Mouse (Mus musculus): ENCODE measurements around the gene Adgrv1. TPM values are rescaled to one million over a fixed set of nuclear protein-coding genes. Genes with fewer than 3 reads are reported as not detected.

Adgrv1 gene
- total RNA-seq, 1 experiment from 2014 or later: 0.38 TPM

DNA sequence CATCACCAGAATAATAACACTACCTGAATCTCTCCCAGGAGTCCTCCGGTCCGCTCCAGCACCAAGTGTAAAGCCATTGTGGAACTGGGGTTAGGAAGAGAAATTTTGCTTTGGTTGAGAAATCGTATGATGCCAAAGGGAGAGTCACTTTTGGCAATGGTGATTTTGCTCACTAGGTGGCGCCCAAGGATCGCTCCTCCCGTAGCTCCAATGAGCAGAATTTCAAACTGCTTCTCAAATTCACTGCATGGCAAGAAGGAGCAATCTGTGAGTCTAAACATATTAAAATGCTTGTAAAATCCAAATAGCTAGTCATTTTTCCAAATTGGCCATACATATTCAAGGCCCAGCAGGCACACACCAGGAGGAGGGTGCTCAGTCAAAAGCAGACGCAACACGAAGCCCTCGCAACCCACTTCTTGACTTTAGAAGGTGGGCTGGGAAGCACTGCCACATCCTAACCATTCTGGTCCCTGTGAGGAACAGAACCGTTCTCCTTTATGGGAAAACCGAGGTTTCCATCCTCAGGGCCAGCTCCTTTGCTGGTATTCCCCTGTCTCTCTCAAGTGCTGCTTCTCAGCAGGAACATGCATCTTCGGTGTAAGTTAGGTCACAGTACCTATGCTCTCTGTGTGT lies 193.4 kb downstream of the Adgrv1 start:
- ATAC-seq (replicated peaks; ENCODE audit: insufficient number of reproducible peaks, low FRiP score, low TSS enrichment, poor library complexity, severe bottlenecking): 0 out of 2 replicates have a peak, but pooled peaks have one; percentile 37

DNA sequence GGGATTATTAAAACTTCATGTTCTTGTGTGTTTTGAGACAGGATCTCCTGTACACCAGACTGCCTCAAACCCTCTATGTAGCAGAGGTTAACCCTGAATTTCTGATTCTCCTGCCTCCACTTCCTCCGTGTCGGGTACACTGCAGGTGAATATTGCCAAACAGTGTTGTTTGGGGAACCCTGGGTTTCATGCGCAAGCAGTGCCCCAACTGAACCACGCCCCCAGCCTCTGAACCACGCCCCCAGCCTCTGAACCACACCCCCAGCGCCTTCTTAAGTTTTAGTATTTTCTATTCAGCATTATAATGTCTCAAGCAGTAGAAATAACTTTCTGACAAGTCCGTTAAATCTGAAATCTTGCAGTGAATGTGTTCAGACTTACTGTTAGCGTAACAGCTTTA lies 195.9 kb downstream of the Adgrv1 start:
- no peak for ATAC-seq (replicated peaks; ENCODE audit: insufficient number of reproducible peaks, low FRiP score, low TSS enrichment, poor library complexity, severe bottlenecking)

DNA sequence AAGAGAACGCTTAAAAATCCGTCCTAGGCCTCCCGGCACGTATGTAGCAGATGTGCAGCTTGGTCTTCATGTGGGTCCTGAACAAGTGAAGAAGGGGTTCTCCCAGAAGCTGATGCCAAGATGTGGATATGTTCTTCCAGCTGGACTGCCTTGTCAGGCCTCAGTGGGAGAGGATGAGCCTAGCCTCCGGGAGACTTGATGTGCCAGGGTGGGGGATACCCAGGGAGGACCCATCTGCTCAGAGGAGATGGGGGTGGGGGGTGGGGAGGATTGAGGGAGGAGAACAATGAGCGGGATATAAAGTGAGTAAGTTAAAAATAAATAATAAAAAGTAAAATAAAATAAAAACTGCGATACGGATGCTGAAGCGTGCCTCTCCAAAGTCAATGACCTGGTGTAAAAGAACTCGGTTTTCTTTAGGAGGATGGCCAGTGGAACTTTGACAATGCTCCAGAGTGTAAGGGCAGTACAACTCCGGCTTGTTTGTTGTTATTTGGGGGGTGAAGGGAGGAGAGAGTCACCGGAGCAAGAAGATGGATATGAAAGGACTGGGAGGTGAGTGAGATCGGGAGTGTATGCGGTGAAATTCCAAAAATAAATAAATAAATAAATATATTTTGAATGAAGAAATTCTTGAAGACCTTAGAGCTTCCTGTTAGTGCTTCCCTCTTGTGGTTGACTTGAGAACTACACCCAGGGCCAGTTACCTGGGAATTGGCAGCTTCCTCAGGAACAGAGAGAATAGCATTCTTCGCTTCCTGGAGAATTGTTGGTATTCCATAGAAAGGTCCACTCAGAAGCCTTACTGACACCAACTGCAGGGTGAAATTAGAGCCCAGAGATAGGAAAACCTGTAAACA lies 205.8 kb downstream of the Adgrv1 start:
- ATAC-seq (replicated peaks; ENCODE audit: insufficient number of reproducible peaks, low FRiP score, low TSS enrichment, poor library complexity, severe bottlenecking): no peak

DNA sequence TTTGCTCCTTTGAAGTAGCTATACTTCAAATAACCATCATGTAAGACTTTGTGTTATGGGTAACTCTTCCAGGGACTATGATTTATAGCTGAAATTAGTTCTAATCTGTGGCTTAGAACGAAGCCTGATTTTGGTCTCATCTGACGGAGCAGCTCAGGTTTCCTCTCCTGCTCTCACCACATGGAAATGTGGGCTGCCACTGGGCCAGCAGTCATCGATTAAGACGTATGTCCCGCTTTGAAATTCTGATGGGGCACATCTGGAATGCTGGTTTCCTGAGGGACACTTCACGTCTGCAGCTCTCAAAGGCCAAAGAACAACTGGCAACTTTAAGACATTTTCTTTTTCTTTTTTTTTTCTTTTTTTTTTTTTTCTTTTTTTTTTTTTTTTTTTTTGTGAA lies 207.8 kb downstream of the Adgrv1 start:
- no peak for ATAC-seq (replicated peaks; ENCODE audit: insufficient number of reproducible peaks, low FRiP score, low TSS enrichment, poor library complexity, severe bottlenecking)

DNA sequence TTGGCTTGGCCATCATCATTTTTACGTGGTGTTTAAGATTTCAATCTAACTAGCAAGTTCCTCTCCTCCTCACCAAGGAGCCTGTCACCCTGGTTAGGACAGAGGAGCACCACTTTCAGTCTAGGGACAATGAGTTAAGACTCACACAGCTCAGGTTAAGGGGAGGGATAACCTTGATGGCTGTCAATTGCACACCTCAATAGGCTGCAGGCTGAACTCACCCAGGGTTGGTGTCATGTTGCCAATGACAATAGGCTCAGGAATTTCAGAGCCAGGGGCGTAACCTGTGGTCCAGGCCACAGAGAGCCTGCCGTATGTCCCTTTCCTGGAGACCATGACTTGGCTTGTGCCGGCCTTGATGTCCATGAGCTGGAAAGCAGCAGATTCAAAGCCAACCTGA lies 209.0 kb downstream of the Adgrv1 start:
- ATAC-seq (replicated peaks; ENCODE audit: insufficient number of reproducible peaks, low FRiP score, low TSS enrichment, poor library complexity, severe bottlenecking): no peak

GRCm38 (mm10) chr13:81407881-81408460 lies 225.0 kb downstream of the Adgrv1 start:
- ATAC-seq (replicated peaks; ENCODE audit: insufficient number of reproducible peaks, low FRiP score, low TSS enrichment, poor library complexity, severe bottlenecking): no peak

DNA sequence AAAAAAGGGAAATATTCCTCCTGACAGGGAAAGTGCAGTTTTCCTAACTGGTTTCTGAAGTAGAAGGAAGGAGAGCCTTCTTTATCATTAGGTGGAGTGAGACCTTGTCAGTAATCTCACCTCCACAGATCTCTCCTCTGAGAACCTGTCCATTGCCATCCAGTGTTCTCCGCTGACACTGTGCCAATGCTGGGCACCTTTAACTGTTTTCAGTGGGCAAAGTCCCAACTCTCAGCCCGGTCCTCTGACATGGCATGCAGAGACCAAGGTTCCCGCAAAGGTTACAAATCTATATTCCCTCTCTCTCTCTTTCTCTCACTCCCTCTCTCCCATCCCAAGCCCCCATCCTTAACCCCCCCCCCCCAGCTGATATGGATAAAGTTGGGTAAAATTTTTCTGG lies 230.1 kb downstream of the Adgrv1 start:
- no peak for ATAC-seq (replicated peaks; ENCODE audit: insufficient number of reproducible peaks, low FRiP score, low TSS enrichment, poor library complexity, severe bottlenecking)

- ATAC-seq (replicated peaks; ENCODE audit: insufficient number of reproducible peaks, low FRiP score, low TSS enrichment, poor library complexity, severe bottlenecking): no peak
Measured at GRCm38 (mm10) chr13:81402191-81402590, 230.8 kb downstream of the Adgrv1 start.

GRCm38 (mm10) chr13:81401742-81402141 lies 231.2 kb downstream of the Adgrv1 start:
- no peak for ATAC-seq (replicated peaks; ENCODE audit: insufficient number of reproducible peaks, low FRiP score, low TSS enrichment, poor library complexity, severe bottlenecking)

DNA sequence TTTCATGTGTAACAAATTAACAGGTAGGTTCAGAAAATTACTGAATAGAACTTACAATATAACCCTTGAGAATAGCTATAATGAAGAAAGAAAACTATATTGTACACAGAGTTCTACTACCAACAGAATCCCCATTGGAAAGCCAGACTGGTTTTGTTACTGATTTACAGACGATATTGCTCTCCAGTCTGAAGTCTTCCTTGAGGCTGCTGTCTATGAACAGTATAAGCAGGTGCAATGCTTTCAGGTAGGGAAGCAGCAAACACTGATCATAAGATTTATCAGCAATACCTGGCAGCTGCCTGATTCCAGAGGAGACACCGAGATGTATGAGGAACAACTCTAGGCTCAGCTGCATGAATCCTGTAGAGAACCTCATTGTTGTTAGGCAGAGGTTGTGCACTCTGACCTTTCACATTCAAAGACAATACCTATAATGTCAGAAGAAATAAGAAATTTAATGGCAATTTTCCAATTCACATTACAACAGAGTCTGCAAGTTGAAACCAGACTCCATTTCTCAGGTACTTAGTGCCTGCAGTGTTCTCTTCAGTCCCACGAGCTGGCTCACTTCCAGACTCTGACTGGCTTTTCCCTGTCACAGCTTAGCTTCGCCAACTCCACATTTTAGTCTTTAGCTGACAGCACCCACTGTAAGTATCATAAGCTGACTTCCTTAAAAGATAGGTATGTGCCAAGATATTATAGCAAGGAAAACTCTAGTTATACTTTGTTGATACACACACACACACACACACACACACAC lies 247.2 kb downstream of the Adgrv1 start:
- ATAC-seq (replicated peaks; ENCODE audit: insufficient number of reproducible peaks, low FRiP score, low TSS enrichment, poor library complexity, severe bottlenecking): no peak

- no peak for ATAC-seq (replicated peaks; ENCODE audit: insufficient number of reproducible peaks, low FRiP score, low TSS enrichment, poor library complexity, severe bottlenecking)
Measured at GRCm38 (mm10) chr13:81381835-81382234, 251.1 kb downstream of the Adgrv1 start.

- ATAC-seq (replicated peaks; ENCODE audit: insufficient number of reproducible peaks, low FRiP score, low TSS enrichment, poor library complexity, severe bottlenecking): no peak
Measured at GRCm38 (mm10) chr13:81370801-81371456, 262.0 kb downstream of the Adgrv1 start.

- ATAC-seq (replicated peaks; ENCODE audit: insufficient number of reproducible peaks, low FRiP score, low TSS enrichment, poor library complexity, severe bottlenecking): 0 out of 2 replicates have a peak, but pooled peaks have one; percentile 9
Measured at GRCm38 (mm10) chr13:81370196-81370595, 262.8 kb downstream of the Adgrv1 start.

DNA sequence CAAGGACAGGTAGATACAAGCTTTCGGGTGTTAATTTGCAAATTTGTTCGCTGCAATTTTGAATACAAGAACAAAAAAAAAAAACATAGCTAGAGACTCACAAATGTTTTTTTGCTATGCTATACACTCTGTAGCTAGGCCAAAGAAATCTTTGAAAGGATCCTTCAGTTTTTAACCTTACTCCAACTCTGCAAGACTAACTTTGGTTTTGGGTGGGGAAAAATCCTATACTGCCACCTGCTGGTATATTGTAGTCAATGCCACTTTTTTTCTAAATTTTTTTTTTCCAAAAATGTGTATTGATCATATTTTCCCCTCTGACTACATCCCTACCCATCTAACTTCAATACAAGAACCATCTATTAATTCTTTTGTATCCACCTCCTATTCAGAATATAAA lies 263.4 kb downstream of the Adgrv1 start:
- ATAC-seq (replicated peaks; ENCODE audit: insufficient number of reproducible peaks, low FRiP score, low TSS enrichment, poor library complexity, severe bottlenecking): no peak

GRCm38 (mm10) chr13:81368987-81369386 lies 264.0 kb downstream of the Adgrv1 start:
- no peak for ATAC-seq (replicated peaks; ENCODE audit: insufficient number of reproducible peaks, low FRiP score, low TSS enrichment, poor library complexity, severe bottlenecking)

DNA sequence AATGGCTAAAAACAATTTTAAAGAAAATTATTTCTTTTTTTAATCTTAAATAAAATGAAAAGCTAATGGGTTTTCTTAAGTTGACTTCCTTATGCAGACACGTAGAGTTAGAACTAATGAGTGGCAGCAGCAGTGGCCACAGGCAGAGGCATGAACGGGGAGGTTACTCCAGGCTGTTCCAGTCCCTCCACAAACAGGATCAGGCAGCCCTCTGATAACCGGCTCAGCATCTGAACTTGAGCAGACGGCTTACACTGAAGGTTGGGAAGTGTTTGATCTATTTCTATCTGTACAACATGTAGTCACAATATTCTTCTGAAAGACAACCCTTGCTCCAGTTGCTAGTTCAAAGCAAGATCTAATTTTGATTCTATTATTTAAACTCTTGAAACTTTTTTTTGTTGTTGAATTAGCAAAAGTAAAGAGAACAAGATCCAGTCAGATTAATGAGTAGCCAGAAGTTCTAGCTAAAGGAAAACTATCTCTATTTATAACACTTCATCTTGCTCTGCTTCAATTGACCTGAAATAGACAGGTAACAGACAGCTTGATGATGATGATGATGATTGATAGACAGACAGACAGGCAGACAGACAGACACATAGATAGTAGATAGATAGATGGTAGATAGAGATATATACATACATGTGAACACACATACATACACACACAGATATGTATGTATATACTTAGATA lies 265.1 kb downstream of the Adgrv1 start:
- ATAC-seq (replicated peaks; ENCODE audit: insufficient number of reproducible peaks, low FRiP score, low TSS enrichment, poor library complexity, severe bottlenecking): no peak

- no peak for ATAC-seq (replicated peaks; ENCODE audit: insufficient number of reproducible peaks, low FRiP score, low TSS enrichment, poor library complexity, severe bottlenecking)
Measured at GRCm38 (mm10) chr13:81360338-81360737, 272.6 kb downstream of the Adgrv1 start.

DNA sequence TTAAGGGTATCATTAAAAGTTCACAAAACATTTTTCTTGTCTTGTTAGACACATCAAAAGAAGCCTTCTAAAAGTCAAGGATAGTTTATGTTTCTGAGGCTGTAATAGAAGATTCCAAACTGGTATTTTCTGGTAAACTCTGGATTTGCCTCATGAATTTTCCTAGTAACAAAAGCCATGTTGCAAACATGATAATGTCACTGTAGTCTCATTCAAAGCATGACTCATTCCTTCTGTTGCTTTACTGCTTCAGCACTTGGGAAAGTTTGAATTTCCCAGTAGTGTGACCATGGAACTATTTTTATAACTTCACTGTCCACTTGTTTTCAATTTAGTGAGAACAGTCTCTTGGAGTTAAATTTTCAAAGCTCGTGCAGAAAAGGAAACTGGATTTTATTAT lies 274.2 kb downstream of the Adgrv1 start:
- no peak for ATAC-seq (replicated peaks; ENCODE audit: insufficient number of reproducible peaks, low FRiP score, low TSS enrichment, poor library complexity, severe bottlenecking)
